Mouse (Mus musculus): ENCODE measurements around the gene Fam167b. TPM values are rescaled to one million over a fixed set of nuclear protein-coding genes. Genes with fewer than 3 reads are reported as not detected.
A peak's percentile ranks its signal among the peaks of the same experiment; 100 is the strongest.

Gene Fam167b
- polyA plus RNA-seq, 1 experiment from 2014 or later: 0.19 TPM

DNA sequence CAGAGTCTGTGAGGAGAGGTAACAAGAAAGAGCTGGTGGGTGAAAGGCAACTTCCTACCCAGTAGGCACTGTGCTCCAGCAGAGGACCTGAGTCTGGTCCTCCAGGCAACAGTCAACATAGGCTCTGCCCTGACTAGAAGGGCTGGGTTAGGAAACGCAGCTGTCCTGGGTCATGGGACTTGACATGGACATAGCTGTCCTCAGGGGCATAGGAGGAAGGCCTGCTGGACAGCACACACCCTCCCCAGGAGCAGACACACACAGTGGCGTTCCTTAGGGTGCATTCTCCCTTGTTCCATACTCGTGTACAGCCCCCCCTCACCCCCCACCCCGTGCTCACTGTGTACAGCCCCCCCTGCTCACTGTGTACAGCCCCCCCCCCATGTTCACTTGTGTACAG, 32.1 kb upstream of the Fam167b start:
- WGBS: 79% methylated on average over 4 of the region's 4 CpGs
- ATAC-seq (ENCODE audit: low FRiP score) (peak; percentile 15; the same call in 1 of the 2 replicates), DNase-seq (ENCODE audit: low spot score, missing footprints) (no peak)
- H3K9ac ChIP-seq (ENCODE audit: low read length): no peak overlapping the region
- no peaks in the 10 kb centered on the region for H3K9me3 ChIP-seq (ENCODE audit: control insufficient read depth, low read length)
- no peak overlapping the region for H3K4me2 ChIP-seq
- peaks cover 12% of the 10 kb centered on the region for H3K36me3 ChIP-seq (ENCODE audit: control insufficient read depth, insufficient read depth, low read length)
- no peak overlapping the region for H3K4me3 ChIP-seq (ENCODE audit: low read depth, low read length)
- H3K27ac ChIP-seq (ENCODE audit: low read depth, low read length): no peak overlapping the region
- no peaks in the 10 kb centered on the region for H3K4me1 ChIP-seq (ENCODE audit: control insufficient read depth, insufficient read depth, low read length)
- no peaks in the 10 kb centered on the region for H3K27me3 ChIP-seq (ENCODE audit: control insufficient read depth, insufficient read depth, low read length)

GRCm38 (mm10) chr4:129610026-129610425, 31.7 kb upstream of the Fam167b start:
- Histone ChIP-seq H3K27me3 (ENCODE audit: control insufficient read depth, insufficient read depth, low read length) (no peaks in the 10 kb centered on the region), H3K4me2 (no peak overlapping the region), H3K9me3 (ENCODE audit: control insufficient read depth, low read length) (no peaks in the 10 kb centered on the region), H3K4me1 (ENCODE audit: control insufficient read depth, insufficient read depth, low read length) (no peaks in the 10 kb centered on the region), H3K4me3 (ENCODE audit: low read depth, low read length) (no peak overlapping the region), H3K36me3 (ENCODE audit: control insufficient read depth, insufficient read depth, low read length) (peaks cover 12% of the 10 kb centered on the region), H3K27ac (ENCODE audit: low read depth, low read length) (no peak overlapping the region), H3K9ac (ENCODE audit: low read length) (no peak overlapping the region)
- WGBS: 85% methylated on average over 4 of the region's 4 CpGs
- DNase-seq (ENCODE audit: low spot score, missing footprints) (no peak), ATAC-seq (ENCODE audit: low FRiP score) (0 out of 2 replicates have a peak, but pooled peaks have one; percentile 6)

GRCm38 (mm10) chr4:129609139-129609631, 30.8 kb upstream of the Fam167b start:
- Histone ChIP-seq H3K9me3 (ENCODE audit: control insufficient read depth, low read length) (no peaks in the 10 kb centered on the region), H3K4me3 (ENCODE audit: low read depth, low read length) (no peak overlapping the region), H3K27me3 (ENCODE audit: control insufficient read depth, insufficient read depth, low read length) (no peaks in the 10 kb centered on the region), H3K4me1 (ENCODE audit: control insufficient read depth, insufficient read depth, low read length) (no peaks in the 10 kb centered on the region), H3K36me3 (ENCODE audit: control insufficient read depth, insufficient read depth, low read length) (peaks cover 14% of the 10 kb centered on the region), H3K27ac (ENCODE audit: low read depth, low read length) (no peak overlapping the region), H3K9ac (ENCODE audit: low read length) (no peak overlapping the region), H3K4me2 (no peak overlapping the region)
- peak; percentile 18; the same call in 1 of the 2 replicates for ATAC-seq (ENCODE audit: low FRiP score)
- WGBS: 81% methylated on average over 12 of the region's 12 CpGs
- no peak for DNase-seq (ENCODE audit: low spot score, missing footprints)

GRCm38 (mm10) chr4:129608426-129609025, 30.2 kb upstream of the Fam167b start:
- no peak overlapping the region for H3K27ac ChIP-seq (ENCODE audit: low read depth, low read length)
- peaks cover 14% of the 10 kb centered on the region for H3K36me3 ChIP-seq (ENCODE audit: control insufficient read depth, insufficient read depth, low read length)
- no peaks in the 10 kb centered on the region for H3K9me3 ChIP-seq (ENCODE audit: control insufficient read depth, low read length)
- no peak overlapping the region for H3K4me3 ChIP-seq (ENCODE audit: low read depth, low read length)
- no peaks in the 10 kb centered on the region for H3K4me1 ChIP-seq (ENCODE audit: control insufficient read depth, insufficient read depth, low read length)
- WGBS: 38% methylated on average over 7 of the region's 7 CpGs
- no peaks in the 10 kb centered on the region for H3K27me3 ChIP-seq (ENCODE audit: control insufficient read depth, insufficient read depth, low read length)
- no peak overlapping the region for H3K9ac ChIP-seq (ENCODE audit: low read length)
- ATAC-seq (ENCODE audit: low FRiP score) (peak; percentile 77), DNase-seq (ENCODE audit: low spot score, missing footprints) (peak; percentile 93)
- H3K4me2 ChIP-seq: no peak overlapping the region

- H3K9me3 ChIP-seq (ENCODE audit: control insufficient read depth, low read length): no peaks in the 10 kb centered on the region
- WGBS: under 1% methylated on average over 74 of the region's 74 CpGs
- no peaks in the 10 kb centered on the region for H3K27me3 ChIP-seq (ENCODE audit: control insufficient read depth, insufficient read depth, low read length)
- peak within 1 kb of the TSS; percentile 99 for H3K4me3 ChIP-seq (ENCODE audit: low read depth, low read length)
- H3K4me2 ChIP-seq: peak within 1 kb of the TSS; percentile 88
- peak within 1 kb of the TSS; percentile 48 for H3K27ac ChIP-seq (ENCODE audit: low read depth, low read length)
- H3K9ac ChIP-seq (ENCODE audit: low read length): peak within 1 kb of the TSS; percentile 97
- peaks cover 6% of the 10 kb centered on the region; the same call in 1 of the 2 replicates for H3K36me3 ChIP-seq (ENCODE audit: control insufficient read depth, insufficient read depth, low read length)
- DNase-seq (ENCODE audit: low spot score, missing footprints) (peak; percentile 98), ATAC-seq (ENCODE audit: low FRiP score) (peak; percentile 89)
- peaks cover 14% of the 10 kb centered on the region for H3K4me1 ChIP-seq (ENCODE audit: control insufficient read depth, insufficient read depth, low read length)
Measured at GRCm38 (mm10) chr4:129600233-129601158, 22.1 kb upstream of the Fam167b start, which contains the start of the genes Eif3i and Tmem234. Eif3i (minus strand) TSS chr4:129600648. Tmem234 (plus strand) TSS chr4:129600668.

DNA sequence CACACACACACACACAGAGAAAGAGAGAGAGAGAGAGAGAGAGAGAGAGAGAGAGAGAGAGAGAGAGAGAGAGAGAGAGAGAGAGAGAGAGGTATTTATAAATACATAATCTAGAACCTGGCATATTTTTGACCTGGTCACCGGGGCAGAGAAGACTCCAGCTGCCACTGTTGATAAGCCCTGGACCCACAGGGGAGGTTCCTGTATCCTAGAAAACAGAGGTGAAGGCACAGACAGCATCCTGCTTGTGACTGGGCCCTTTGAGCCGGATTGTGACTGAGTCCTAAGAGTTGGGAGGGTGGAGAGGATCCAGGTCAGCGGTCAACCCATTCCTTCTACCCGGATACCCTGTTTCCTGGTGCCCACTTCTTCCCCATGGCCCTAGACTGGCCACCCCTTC, 10.5 kb upstream of the Fam167b start:
- no peak for ATAC-seq (ENCODE audit: low FRiP score)
- H3K27me3 ChIP-seq (ENCODE audit: control insufficient read depth, insufficient read depth, low read length): no peaks in the 10 kb centered on the region
- H3K9ac ChIP-seq (ENCODE audit: low read length): no peak overlapping the region

DNA sequence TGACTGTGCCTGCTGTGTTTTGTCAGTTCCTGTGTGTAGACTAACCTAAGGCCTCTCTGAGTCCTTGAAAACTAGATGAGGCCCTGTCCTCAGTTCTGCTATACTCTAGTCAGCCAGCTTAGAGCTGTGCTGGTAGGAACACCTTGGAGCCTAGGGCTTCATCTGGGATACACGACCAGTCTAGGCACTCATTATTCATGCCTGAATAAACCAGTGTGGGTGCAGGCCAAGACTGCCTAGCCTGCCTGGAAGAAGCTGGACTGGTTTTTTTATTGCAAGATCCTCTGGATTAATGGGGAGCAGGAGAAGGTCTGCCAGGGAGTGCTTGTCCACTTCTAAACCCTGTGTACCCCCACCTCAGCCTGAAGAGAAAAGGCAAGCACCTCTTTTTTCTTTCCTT, 8.6 kb upstream of the Fam167b start:
- ATAC-seq (ENCODE audit: low FRiP score) (no peak), DNase-seq (ENCODE audit: low spot score, missing footprints) (no peak)
- no peak overlapping the region for H3K4me2 ChIP-seq
- H3K27me3 ChIP-seq (ENCODE audit: control insufficient read depth, insufficient read depth, low read length): no peaks in the 10 kb centered on the region
- peaks cover 9% of the 10 kb centered on the region; the same call in 1 of the 2 replicates for H3K36me3 ChIP-seq (ENCODE audit: control insufficient read depth, insufficient read depth, low read length)
- no peak overlapping the region for H3K4me3 ChIP-seq (ENCODE audit: low read depth, low read length)
- H3K4me1 ChIP-seq (ENCODE audit: control insufficient read depth, insufficient read depth, low read length): peaks cover 5% of the 10 kb centered on the region
- 26% methylated on average over 1 of the region's 1 CpGs for WGBS
- H3K9me3 ChIP-seq (ENCODE audit: control insufficient read depth, low read length): no peaks in the 10 kb centered on the region
- no peak overlapping the region for H3K27ac ChIP-seq (ENCODE audit: low read depth, low read length)
- no peak overlapping the region for H3K9ac ChIP-seq (ENCODE audit: low read length)

More for the DNA sequence above, 10.5 kb upstream of the Fam167b start:
- no peak overlapping the region for H3K27ac ChIP-seq (ENCODE audit: low read depth, low read length)
- H3K4me2 ChIP-seq: no peak overlapping the region
- no peaks in the 10 kb centered on the region for H3K9me3 ChIP-seq (ENCODE audit: control insufficient read depth, low read length)
- H3K36me3 ChIP-seq (ENCODE audit: control insufficient read depth, insufficient read depth, low read length): peaks cover 21% of the 10 kb centered on the region
- H3K4me1 ChIP-seq (ENCODE audit: control insufficient read depth, insufficient read depth, low read length): peaks cover 5% of the 10 kb centered on the region
- H3K4me3 ChIP-seq (ENCODE audit: low read depth, low read length): no peak overlapping the region
- 85% methylated on average over 4 of the region's 4 CpGs for WGBS
- DNase-seq (ENCODE audit: low spot score, missing footprints): no peak

- Histone ChIP-seq H3K27ac (ENCODE audit: low read depth, low read length) (no peak overlapping the region), H3K4me1 (ENCODE audit: control insufficient read depth, insufficient read depth, low read length) (peaks cover 5% of the 10 kb centered on the region), H3K4me3 (ENCODE audit: low read depth, low read length) (no peak overlapping the region), H3K4me2 (no peak overlapping the region), H3K9ac (ENCODE audit: low read length) (no peak overlapping the region), H3K36me3 (ENCODE audit: control insufficient read depth, insufficient read depth, low read length) (no peaks in the 10 kb centered on the region), H3K9me3 (ENCODE audit: control insufficient read depth, low read length) (no peaks in the 10 kb centered on the region), H3K27me3 (ENCODE audit: control insufficient read depth, insufficient read depth, low read length) (no peaks in the 10 kb centered on the region)
- DNase-seq (ENCODE audit: low spot score, missing footprints): no peak
- 82% methylated on average over 9 of the region's 9 CpGs for WGBS
- no peak for ATAC-seq (ENCODE audit: low FRiP score)
Measured at GRCm38 (mm10) chr4:129585773-129586172, 7.4 kb upstream of the Fam167b start.
